Mouse (Mus musculus): Measurements from ENCODE around the gene Ints5. TPM values are rescaled to one million over a fixed set of nuclear protein-coding genes. Genes with fewer than 3 reads are reported as not detected.
A peak's percentile ranks its signal among the peaks of the same experiment; 100 is the strongest.

Ints5 gene
- polyA plus RNA-seq, 1 experiment from 2014 or later, result 56.4 TPM

DNA sequence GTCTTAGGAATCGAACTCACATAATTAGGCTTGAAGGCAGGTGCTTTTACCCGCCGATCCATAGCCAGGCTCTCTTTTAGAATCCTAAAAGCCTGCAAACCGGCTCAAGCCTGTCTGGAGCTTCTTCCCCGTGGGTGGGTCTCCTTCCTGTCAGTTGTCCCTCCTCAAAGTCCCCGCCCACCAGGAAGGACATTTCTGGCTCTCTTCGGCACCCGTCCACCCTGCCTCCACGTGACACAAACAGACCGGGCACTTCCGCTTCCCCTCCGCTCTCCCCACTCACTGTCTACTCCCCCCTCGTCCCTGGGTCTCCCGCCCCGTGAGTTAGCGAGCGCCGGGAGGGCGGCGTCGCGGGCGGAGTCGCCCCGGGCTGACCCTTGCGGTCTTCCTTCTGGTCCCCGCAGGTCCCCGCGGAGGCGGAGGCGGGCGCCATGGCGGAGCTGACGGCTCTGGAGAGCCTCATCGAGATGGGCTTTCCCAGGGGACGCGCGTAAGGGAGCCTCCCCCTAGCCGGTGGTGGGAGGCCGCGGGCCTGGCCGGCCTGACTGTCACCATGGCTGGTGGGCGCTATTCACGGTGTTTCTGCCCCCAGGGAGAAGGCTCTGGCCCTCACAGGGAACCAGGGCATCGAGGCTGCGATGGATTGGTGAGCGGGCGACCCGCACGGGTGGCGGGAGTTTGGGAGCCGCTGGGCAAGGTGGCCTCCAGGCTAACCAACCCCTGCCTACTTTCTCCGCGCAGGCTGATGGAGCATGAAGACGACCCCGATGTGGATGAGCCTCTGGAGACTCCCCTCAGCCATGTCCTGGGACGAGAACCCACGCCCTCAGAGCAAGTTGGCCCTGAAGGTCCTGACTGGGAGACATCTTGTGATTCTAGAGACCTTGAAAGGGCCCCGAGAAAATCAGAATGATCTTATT, 21.3 kb upstream of the Ints5 start, which contains the start of gene Ubxn1:
Gene Ubxn1 (plus strand): TSS at position 230 of the 920 bp plus-strand sequence.
- Histone ChIP-seq H3K9me3 (no peaks in the 10 kb centered on the region), H3K36me3 (peaks cover 36% of the 10 kb centered on the region), H3K4me3 (peak within 1 kb of the TSS; percentile 99), H3K27ac (peak within 1 kb of the TSS; percentile 92), H3K27me3 (ENCODE audit: insufficient read depth, poor library complexity, severe bottlenecking) (no peaks in the 10 kb centered on the region), H3K4me1 (replicated peaks) (peaks cover 17% of the 10 kb centered on the region)
- peak; percentile 96 for DNase-seq (ENCODE audit: low spot score)
- WGBS, result 1% methylated on average over 59 of the region's 59 CpGs

DNA sequence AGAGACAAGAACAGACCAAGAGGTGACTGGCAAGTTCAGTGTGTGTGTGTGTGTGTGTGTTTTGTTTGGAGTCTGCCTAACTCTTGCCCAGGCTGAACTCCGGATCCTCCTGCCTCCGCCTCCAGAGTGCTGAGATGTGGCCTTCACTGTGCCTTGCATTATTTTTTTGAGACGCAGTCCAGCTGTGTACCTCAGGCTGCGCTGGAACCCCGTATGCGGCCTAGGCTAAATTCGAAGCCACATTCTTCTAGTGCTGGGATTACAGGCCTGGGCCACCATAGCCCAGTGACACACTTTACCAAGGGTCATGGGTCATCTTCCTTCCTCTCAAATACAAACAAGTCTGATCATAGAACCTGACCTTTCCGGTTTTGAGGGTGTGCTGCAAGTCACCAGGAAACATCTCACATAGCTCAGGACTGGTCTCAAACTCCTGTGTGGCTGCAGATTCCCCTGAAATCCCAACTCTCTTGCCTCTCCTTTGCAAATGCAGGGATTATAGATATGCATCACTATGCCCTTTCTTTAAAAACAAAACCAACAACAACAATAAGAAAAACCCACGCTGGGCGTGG, 20.5 kb upstream of the Ints5 start:
- 84% methylated on average over 10 of the region's 10 CpGs for WGBS
- no peaks in the 10 kb centered on the region for H3K9me3 ChIP-seq
- DNase-seq (ENCODE audit: low spot score), result no peak
- peaks cover 17% of the 10 kb centered on the region for H3K4me1 ChIP-seq (replicated peaks)
- peak overlapping the region; percentile 92 for H3K27ac ChIP-seq
- peaks cover 45% of the 10 kb centered on the region for H3K36me3 ChIP-seq
- no peaks in the 10 kb centered on the region for H3K27me3 ChIP-seq (ENCODE audit: insufficient read depth, poor library complexity, severe bottlenecking)
- H3K4me3 ChIP-seq, result peak overlapping the region; percentile 99

DNA sequence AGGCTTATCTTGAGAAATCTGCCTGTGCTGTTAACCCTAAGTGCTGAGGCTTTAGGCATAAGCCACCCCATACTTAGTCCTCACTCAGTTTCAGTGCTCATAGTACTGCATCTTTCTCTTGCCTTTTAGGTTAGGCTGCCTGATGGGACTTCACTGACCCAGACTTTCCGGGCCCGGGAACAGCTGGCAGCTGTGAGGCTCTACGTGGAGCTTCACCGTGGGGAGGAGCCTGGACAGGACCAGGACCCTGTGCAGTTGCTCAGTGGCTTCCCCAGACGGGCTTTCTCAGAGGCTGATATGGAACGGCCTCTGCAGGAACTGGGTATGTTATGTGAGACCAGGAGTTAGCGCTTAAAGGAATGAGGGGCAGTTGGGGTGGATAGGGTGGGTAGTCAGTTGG, 17.8 kb upstream of the Ints5 start:
- no peaks in the 10 kb centered on the region for H3K9me3 ChIP-seq
- no peak overlapping the region for H3K27ac ChIP-seq
- WGBS, result 94% methylated on average over 7 of the region's 7 CpGs
- peaks cover 52% of the 10 kb centered on the region for H3K36me3 ChIP-seq
- H3K27me3 ChIP-seq (ENCODE audit: insufficient read depth, poor library complexity, severe bottlenecking), result no peaks in the 10 kb centered on the region
- peaks cover 24% of the 10 kb centered on the region for H3K4me1 ChIP-seq (replicated peaks)
- DNase-seq (ENCODE audit: low spot score), result no peak
- no peak overlapping the region for H3K4me3 ChIP-seq

DNA sequence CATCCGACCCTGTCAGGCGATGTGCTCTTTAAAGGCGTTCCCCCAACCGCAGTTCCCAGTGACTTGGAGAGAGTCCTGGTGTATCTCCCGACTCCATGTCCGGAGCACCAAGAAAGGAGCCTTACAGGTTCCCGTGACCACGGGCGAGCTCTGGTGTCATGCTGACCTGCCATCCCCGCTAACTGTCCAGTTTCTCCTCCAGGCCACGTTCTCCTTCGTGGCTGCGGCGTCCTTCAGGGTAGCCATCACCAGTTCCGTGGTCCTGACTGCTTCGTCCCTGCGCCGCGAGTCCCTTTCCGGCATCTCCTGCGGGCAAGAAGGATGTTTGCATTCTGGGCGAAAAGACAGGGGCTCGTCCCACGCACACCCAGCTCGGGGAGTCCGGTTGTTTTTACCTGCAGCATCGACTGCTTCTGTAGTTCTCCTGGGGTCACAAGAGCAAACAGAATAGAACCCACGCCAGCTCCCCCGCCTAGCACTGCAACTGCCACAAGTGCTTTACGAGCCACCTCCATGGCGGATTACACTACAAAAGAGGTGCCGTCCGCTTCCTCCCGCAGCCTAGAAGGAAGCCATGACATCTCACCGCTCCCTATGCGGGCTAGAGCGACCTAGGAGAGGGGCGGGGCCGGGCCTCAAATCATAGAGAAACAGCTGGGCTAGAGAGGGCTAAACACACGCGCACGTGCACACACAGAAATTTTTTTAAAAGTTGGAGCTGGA, 12.3 kb upstream of the Ints5 start, which contains the start of gene Uqcc3:
Gene Uqcc3 (minus strand): TSS at position 613 of the 723 bp plus-strand sequence.
- peak within 1 kb of the TSS; percentile 91 for H3K27ac ChIP-seq
- WGBS, result under 1% methylated on average over 42 of the region's 42 CpGs

DNA sequence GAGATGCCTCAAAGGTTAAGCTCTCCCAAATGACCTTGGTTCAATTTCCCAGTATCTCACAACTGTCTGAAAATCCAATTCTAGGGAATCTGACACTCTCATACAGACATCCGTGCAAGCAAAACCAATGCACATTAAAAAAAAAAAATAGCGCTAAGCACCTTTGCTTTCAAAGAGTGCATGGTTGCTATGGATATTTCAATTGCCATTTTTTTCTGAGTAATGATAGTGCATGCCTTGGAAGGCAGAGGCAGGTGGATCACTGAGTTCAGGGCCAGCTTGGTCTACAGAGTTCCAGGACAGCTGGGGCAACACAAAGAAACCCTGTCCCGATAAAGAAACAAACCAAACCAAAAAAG, 11.8 kb upstream of the Ints5 start:
- peak overlapping the region; percentile 85 for H3K4me3 ChIP-seq
- no peak for DNase-seq (ENCODE audit: low spot score)
- no peaks in the 10 kb centered on the region for H3K27me3 ChIP-seq (ENCODE audit: insufficient read depth, poor library complexity, severe bottlenecking)
- H3K36me3 ChIP-seq, result peaks cover 21% of the 10 kb centered on the region
- peaks cover 14% of the 10 kb centered on the region for H3K4me1 ChIP-seq (replicated peaks)
- H3K27ac ChIP-seq, result peak overlapping the region; percentile 91
- H3K9me3 ChIP-seq, result no peaks in the 10 kb centered on the region
- 20% methylated on average over 3 of the region's 3 CpGs for whole genome bisulfite sequencing

More for the DNA sequence above, 12.3 kb upstream of the Ints5 start, which contains the start of gene Uqcc3:
- H3K9me3 ChIP-seq, result no peaks in the 10 kb centered on the region
- H3K4me3 ChIP-seq, result peak within 1 kb of the TSS; percentile 85
- no peaks in the 10 kb centered on the region for H3K27me3 ChIP-seq (ENCODE audit: insufficient read depth, poor library complexity, severe bottlenecking)
- DNase-seq (ENCODE audit: low spot score), result peak; percentile 85
- peaks cover 27% of the 10 kb centered on the region for H3K36me3 ChIP-seq
- peaks cover 14% of the 10 kb centered on the region for H3K4me1 ChIP-seq (replicated peaks)

DNA sequence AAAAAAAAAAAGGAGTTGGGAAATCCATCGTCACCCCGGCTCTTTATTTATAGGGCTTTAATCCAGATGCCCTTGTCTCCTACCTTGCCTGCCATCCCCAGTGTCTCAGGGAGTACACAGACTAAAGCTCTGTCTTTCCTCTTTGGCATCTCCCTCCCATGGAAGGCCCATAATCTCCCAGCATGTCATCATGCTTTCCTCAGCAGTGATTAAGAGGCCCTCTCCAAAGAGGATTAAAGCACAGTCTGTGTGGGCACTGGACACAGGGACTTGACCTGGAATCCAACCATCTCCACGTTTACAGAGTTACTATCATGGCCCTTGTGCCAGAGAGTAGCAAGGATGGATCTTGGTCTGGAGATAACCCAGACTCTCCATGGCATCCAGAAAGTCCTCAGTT, 9.2 kb upstream of the Ints5 start, which contains the start of the genes Lbhd1 and Gm49403:
Gene Lbhd1 (plus strand): TSS at position 117 of the 400 bp plus-strand sequence.
Gene Gm49403 (plus strand): TSS at position 315 of the 400 bp plus-strand sequence.
- Histone ChIP-seq H3K27me3 (ENCODE audit: insufficient read depth, poor library complexity, severe bottlenecking) (no peaks in the 10 kb centered on the region), H3K36me3 (no peaks in the 10 kb centered on the region), H3K9me3 (no peaks in the 10 kb centered on the region), H3K4me3 (no peak within 1 kb of the TSS), H3K27ac (no peak within 1 kb of the TSS), H3K4me1 (replicated peaks) (peaks cover 25% of the 10 kb centered on the region)
- DNase-seq (ENCODE audit: low spot score), result no peak
- WGBS, result 81% methylated on average over 3 of the region's 3 CpGs

DNA sequence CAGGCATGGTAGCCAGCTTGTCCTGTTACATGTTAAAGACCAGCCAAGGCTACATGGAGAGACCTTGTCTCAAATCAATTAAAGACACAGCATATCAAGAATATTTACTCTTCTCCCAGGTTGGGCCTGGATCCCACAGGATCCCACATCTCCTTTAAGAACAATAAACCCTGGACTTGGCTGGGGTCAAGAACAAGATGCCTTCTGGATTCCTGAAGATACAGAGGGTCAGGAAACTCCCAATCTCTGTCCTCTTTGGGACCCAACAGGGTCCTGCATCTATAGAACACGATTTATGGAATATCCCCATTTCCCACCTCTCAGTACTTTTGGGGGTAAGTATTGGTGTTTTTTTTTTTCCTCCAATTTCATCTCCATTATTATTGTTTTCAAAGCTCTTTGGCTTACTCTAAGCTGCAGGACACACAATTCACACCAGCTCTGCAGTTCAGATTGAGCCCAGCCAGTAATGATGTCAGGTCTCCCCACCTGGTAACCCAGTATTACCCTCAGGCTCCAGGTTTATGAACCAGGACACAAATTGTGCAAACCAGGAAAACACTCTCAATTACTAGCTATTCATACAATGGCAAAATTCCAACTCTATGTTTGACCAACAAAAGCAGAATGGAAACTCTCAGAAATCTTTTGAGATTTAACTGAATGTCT, 5.8 kb upstream of the Ints5 start:
- peaks cover 18% of the 10 kb centered on the region for H3K4me1 ChIP-seq (replicated peaks)
- peak overlapping the region; percentile 74 for H3K4me3 ChIP-seq
- H3K9me3 ChIP-seq, result no peaks in the 10 kb centered on the region
- H3K27ac ChIP-seq, result peak overlapping the region; percentile 94
- H3K36me3 ChIP-seq, result peaks cover 19% of the 10 kb centered on the region
- no peaks in the 10 kb centered on the region for H3K27me3 ChIP-seq (ENCODE audit: insufficient read depth, poor library complexity, severe bottlenecking)
- WGBS, result 54% methylated on average over 1 of the region's 1 CpGs
- no peak for DNase-seq (ENCODE audit: low spot score)

DNA sequence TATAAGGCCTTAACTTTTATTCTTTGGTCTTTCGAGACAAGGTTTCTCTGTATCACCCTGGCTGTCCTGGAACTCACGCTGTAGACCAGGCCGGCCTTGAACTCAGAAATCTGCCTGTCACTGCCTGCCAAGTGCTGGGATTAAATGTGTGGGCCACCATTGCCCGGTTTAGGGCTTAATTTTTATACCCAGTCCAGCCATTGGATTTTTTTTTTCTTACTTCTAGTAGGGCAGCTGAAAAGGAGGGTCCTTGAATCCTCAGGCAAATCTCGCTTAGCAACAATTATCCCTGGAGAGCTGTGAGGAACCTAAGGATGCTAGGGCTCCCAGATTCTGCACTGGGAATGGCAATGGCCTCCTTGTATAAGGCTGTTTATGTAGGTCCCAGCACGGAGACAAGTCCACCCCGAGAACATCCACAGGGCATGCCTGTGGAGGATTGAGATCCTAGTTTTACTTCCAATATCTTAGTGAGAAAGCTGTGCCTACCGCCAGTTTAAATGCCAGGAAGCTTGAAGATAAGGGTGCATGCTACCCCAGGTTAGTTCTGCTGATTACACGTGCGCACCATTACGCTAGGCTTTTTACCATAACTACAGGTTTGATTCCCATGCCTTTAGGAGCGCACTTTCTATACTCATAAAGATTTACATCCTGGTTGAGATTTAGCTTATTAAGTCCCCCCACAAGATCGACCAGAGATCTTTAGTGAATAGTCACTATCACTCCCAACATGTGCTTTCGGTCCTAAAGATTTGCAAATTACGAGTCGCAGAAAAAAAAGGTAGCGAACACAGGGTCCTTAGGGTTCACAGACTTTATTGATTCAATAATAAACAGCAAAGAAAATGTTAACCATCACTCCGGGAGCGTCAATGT, 5.0 kb upstream of the Ints5 start:
- Histone ChIP-seq H3K27me3 (ENCODE audit: insufficient read depth, poor library complexity, severe bottlenecking) (no peaks in the 10 kb centered on the region), H3K27ac (peak overlapping the region; percentile 94), H3K9me3 (no peaks in the 10 kb centered on the region), H3K4me3 (peak overlapping the region; percentile 74), H3K4me1 (replicated peaks) (peaks cover 21% of the 10 kb centered on the region), H3K36me3 (peaks cover 19% of the 10 kb centered on the region)
- DNase-seq (ENCODE audit: low spot score), result no peak
- 16% methylated on average over 19 of the region's 19 CpGs for WGBS

DNA sequence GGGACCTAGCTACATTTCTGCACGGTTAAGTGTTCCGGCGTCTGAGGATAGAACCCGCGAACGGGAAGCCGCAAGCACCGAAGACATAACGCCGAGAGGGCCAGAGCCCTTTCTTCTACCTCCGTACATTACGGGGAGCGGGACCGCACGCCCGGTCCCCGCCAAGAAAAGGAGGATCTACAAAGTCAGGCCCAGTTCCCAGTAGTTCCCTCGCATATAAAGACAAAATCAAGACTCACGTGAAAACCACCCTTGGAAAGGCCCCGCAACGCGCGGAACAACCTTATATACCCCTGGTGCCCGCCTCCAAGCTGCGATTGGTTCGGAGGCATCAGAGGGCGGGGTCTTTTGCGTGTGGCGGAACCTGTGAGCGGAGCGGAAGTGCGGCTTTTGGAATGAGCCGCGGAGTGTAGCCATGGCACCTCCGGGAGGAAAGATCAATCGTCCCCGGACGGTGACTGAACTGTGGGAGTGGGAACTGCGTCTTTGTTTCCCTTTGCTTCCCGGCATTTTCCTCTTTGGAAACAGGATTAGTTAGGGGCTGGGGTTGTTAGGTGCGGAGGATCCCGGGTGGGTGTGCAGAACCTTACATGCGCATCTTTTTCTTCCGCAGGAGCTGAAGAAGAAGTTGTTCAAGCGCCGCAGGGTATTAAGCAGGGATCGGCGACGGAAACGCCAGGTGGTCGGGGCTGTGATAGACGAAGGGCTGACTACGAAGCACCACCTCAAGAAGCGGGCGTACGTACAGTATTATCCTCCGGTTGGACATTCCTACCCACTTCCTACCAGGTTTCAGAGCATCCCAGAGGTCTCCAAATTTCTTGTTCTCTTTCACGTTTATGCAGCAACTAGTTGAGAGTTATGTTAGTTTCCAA, 4.1 kb upstream of the Ints5 start, which contains the start of the genes 1810009A15Rik and Gm49416:
Gene 1810009A15Rik (plus strand): TSS at position 343 of the 875 bp plus-strand sequence.
Gene Gm49416 (plus strand): TSS at position 416 of the 875 bp plus-strand sequence.
- Histone ChIP-seq H3K27ac (peak within 1 kb of the TSS; percentile 94), H3K36me3 (peaks cover 19% of the 10 kb centered on the region), H3K9me3 (no peaks in the 10 kb centered on the region), H3K4me3 (peak within 1 kb of the TSS; percentile 74), H3K4me1 (replicated peaks) (peaks cover 27% of the 10 kb centered on the region), H3K27me3 (ENCODE audit: insufficient read depth, poor library complexity, severe bottlenecking) (no peaks in the 10 kb centered on the region)
- WGBS, result 1% methylated on average over 58 of the region's 58 CpGs
- peak; percentile 97 for DNase-seq (ENCODE audit: low spot score)

DNA sequence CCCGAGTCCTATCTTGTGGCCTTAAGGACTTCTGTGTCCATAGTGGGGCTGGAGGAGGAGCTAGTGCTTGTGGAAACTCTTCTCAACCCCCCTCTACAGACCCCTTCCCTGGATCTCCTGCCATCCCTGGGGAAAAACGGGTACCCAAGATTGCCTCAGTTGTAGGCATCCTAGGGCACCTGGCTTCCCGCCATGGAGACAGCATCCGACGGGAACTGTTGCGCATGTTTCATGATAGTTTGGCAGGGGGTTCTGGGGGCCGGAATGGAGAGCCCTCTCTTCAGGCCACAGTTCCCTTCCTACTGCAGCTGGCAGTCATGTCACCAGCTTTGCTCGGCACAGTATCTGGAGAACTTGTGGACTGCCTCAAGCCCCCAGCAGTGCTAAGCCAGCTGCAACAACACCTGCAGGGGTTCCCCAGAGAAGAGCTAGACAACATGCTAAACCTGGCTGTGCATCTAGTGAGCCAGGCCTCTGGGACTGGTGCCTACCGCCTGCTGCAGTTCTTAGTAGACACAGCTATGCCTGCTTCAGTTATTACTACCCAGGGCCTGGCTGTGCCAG, 2.7 kb downstream of the Ints5 start:
- H3K36me3 ChIP-seq, result peaks cover 47% of the 10 kb centered on the region
- H3K4me3 ChIP-seq, result peak overlapping the region; percentile 20; the same call in 1 of the 2 replicates
- no peak overlapping the region; the same call in 1 of the 2 replicates for H3K27ac ChIP-seq
- DNase-seq (ENCODE audit: low spot score), result no peak
- peaks cover 51% of the 10 kb centered on the region for H3K4me1 ChIP-seq (replicated peaks)
- H3K9me3 ChIP-seq, result no peaks in the 10 kb centered on the region
- no peaks in the 10 kb centered on the region for H3K27me3 ChIP-seq (ENCODE audit: insufficient read depth, poor library complexity, severe bottlenecking)
- WGBS, result 92% methylated on average over 9 of the region's 9 CpGs

All from hindbrain, embryonic 10.5 days (tissue).